Mouse (Mus musculus): ENCODE results near the gene Gabarap.
A peak's percentile ranks its signal among the peaks of the same experiment; 100 is the strongest.
"Not testable (repeated sequence)": the region's sequence is repeated elsewhere in the genome, so short reads cannot be mapped to it uniquely, and the experiment has no call there.

Gene Gabarap

DNA sequence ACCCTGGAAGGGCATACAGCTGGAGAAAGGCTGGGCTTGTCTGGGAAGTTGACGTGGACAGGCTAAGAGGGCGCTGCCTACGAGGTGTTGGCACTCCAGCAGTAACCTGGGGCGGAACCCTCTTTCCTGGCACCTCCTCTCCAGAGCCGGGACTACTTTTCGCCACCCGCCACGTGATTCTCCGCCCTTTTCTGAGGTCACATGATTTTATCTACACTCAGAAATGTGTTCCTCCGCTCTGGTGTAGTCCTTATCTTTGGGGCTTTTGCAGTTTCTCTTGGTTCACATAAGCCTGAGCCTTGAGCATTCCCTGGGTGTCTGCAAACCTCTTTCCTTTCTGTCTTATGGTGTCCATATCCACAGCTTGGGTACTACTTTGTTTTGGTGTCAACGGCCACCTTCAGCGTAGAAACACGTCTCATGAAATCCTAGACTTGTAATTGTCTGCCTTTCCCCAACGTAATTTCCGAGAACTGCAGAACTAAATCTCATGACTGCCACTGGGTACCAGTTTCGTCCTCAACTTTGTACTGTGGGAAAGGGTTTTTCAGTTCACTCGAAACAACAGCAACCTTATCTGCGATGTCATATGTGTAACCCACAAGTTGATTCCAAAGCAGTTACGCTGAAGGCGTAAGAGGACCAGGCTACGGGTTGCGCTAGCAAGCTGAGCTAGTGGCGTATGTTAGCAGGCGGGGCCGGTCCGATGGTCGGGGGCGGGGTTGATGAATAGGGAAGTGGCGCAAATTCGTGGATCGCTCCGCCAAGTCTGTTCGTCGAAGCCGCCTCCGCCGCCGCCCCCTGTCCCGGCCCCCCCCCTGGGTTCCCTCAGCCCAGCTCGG, at the start of gene Gabarap:
Gene Gabarap (plus strand): TSS at position 294 of the 842 bp plus-strand sequence.
- peak; percentile 98 for DNase-seq

DNA sequence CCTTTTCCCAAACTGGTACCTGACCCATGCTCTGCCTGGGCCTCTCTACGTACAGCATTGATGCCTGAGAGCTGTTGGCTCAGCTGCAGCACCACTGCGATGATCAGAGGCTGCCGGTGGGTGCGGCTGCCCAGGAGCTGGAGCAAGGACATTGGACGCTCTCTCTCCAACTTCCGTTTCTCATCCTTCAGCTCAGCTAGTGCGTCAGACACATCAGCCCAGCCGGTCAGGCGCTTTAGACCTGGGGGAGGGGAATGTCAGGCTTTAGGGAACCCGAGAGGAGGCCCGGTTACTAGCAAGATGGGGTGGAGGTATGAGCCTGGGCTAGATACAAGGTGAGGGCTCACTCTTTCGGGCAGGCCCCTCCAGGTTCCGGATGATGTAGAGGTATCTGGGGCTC, 45.7 kb upstream of the Gabarap start:
- DNase-seq: no peak

DNA sequence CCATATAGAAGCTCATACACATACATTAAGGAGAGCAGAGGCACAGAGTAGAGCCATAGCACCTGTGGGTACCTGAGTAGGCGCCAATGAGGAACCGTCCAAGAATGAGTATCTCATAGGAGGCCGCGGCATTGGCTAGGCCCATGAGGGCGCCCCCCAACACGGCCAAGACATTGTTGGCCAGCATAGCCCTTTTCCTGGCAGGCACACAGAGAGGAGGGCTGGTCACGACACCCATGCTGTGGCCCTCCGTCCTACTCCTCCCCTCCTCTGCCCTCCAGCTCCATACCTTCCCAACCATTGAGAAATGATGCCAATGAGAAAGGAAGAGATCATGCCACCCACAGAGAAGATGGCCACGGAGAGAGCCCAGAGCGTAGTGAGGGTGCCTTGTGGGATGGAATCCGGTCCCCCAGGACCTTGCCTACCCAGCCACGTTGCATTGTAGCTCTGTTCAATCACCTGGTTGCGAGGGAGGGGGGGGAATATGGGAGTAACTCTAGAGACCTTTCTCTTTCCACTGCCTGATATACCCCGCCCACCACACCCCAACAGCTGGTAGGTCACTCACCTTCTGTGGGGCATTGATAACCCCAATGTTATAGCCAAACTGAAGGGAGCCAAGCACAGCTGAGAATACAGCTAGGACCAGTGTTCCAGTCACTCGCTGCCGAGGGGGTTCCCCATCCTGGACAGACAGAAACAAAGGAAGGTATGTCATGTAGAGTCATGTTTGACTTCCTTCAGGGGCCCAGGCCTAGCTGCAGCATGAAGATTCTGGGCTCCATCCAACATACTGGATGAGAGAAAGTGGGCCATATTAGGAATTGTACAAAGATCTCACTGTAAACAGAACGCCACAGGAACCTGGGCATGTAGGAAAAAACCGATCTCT, 44.7 kb upstream of the Gabarap start:
- DNase-seq: no peak

DNA sequence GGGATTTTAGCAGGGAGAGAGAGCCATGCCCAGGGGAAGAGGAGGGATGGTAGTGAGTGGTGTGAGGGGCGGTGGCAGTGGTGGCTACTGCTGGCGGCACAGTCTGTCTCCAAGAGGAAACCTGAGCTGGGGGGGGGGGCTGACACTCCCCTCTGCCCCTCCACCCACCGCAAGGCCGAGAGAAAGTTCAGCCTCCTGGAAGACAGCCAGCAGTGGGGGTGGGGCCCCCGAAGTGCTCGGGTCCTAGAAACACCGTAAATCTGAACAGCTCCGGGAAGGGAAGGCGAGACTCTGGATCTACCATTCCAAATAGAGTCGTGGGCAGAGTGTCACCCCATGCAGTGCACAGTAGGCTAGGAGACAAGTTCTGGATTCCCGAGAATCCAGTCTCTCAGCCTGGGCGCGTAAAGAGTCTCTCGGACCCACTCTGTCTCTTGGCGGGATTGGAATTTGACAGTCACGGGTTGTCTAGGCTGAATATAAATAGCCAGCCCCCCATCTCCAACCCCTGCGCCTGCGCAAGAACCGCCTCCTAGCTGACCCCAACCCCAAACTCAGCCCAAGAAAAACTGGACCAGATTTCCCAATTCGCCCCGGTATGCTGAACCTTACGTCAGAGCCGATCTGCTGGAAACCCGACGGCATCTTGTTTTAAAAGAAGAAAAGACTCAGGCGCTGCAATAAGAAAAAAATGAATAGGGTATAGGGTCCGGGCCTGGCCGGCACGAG, 43.4 kb upstream of the Gabarap start:
- no peak for DNase-seq

DNA sequence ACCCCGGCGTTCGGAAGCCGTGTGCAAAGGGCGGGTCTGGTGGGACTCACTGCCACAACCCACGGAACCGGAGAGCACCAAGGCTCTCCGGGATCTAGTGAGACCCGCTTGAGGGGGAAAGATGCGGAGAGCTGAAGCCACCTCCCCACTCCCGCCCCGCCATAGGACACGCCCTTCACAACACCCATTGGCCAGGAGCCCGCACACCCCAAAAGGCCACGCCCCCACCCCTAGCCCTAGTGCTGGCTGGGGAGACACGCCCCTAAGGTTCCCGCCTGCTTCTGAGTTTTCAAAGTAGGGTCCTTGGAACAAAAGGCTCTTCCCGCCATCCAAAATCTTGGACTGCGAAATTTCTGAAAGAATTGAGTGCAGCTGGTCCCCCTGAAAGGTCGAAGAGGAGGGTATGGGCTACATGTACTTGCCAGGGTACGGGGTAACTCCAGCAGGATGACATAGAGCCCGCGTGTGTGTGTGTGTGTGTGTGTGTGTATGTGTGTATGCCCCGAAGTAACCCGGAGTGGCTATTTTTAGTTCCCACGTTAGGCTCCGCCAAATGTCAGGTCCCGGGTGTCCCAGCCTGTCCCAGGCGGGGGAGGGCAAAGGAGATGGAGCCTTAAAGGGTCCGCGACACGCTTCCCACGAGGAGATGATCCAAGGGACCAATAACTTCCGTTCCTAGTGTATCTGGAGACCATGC, 42.7 kb upstream of the Gabarap start, which contains the start of gene Slc2a4:
Gene Slc2a4 (minus strand): TSS at position 123 of the 697 bp plus-strand sequence.
- peak; percentile 96 for DNase-seq

DNA sequence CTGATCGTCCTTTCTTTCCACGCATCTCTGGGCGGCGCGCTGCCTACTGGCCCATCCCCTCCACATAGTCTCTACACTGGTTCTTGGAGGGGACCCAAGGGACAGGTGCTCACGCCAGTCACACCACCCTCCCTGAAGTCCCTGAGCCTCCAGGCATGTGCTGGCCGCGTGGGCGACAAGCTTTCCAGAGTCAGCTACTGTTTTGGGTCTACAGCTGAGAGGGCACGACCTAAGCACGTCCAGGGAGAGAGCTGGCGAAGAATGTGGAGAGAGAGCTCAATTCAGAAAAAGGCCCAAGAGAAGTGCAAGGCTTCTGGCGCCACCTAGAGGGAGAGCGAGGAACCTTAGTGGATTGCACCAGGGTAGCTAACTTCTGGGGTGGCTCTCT, 42.2 kb upstream of the Gabarap start:
- peak; percentile 93 for DNase-seq

DNA sequence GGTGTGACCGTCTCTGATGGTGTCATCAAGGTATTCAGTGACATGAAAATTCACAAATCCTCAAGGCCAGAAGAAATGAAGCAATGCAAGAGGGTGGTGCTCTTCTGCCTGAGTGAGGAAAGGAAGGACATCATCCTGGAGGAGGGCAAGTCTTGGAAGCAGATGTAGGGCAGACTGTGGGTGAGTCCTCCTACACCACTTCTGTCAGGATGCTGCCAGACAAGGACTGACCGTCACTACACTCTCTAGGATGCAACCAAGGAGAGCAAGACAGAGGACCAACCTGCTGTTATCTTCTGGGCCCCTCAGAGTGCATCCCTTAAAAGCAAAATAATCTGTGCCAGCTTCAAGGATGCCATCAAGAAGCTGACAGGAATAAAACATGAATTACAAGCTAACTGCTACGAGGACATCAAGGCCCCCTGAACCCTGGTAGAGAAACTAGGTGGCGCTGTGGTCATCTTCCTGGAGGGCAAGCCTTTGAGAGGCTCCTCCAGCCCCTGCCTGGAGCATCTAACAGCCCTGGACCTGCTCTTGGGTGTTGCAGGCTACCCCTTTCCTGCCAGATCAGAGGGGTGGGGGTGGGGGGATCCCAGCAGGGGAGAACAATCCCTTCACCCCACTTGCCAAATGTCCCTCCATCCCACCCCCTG, 40.0 kb upstream of the Gabarap start:
- DNase-seq: peak; percentile 38

DNA sequence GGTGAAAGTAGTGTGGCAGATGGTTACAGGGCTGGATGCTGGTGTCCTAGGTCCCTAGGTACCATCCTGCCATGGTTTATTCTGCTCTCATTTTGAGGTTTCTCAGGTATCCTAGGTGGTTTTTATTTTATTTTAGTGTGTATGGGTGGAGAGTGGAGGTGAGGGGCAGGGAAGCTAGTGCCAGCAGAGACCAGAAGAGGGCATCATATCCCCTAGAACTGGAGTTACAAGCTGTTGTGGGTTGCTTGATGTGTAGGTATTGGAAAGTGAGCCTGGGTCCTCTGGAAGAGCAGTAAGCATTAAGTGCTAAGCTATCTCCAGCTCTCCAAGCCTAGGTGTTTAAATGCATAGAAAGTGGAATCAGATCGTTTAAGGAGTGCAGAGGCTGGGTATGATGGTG, 38.7 kb upstream of the Gabarap start:
- DNase-seq: peak; percentile 4

DNA sequence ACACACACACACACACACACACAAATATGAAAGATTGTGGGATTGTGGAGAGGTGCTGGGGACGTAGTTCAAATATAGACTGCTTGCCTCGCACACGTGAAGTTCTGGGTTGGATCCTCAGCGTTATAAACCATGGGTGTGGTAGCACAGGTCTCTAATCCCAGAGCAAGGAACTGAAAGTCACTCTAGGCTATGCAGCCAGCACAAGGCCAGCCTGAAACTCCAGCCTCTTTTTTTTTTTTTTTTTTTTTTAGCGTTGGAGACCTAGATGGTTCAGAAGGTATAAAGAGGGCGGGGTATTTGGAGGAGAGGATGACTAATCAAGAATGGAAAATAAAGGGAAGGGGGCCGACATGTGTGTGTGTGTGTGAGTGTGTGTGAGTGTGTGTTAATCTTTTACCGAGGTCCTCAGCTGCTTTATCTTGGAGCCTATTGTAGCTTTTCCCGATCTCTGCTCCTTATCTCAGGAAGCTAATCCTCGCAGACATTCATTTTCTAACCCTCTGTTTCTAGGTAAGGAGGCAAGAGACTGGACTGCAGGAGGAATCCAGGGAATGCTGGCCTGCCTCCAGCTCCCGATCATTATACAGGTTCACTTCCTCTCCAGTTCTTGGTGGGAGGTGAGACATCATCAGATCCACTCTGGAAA, 37.6 kb upstream of the Gabarap start:
- DNase-seq: no peak

DNA sequence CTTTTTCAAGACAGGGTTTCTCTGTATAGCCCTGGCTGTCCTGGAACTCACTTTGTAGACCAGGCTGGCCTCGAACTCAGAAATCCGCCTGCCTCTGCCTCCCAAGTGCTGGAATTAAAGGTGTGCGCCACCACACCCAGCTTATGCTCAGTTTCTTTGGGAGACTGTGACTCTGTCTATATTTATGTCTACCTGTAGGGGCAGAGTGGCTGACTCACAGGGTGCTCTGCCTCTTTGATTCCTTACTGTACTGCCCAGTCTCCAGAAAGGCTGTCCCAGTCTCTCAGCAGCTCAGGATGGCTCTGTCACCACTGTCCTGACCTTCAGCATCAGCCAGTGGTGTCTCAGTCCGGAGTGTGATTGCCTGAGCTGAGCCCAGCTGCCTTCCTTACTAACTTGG, 35.3 kb upstream of the Gabarap start:
- not testable (repeated sequence) for DNase-seq

DNA sequence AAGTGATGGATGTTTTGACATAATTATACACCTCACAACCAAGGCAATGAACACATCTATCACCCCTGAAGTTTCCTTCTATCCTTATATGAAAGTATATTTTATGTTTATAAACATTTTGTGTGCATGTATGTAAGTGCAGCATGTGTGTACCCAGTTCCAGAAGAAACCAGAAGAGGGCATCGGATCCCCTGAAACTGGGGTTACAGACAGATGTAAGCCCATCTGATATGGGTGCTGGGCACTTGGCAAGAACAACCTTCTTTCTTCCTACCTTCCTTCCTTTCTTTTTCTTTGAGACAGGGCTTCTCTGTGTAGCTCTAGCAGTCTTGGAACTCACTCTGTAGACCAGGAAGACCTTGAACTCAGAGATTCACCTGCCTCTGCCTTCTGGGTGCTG, 34.7 kb upstream of the Gabarap start:
- DNase-seq: no peak

DNA sequence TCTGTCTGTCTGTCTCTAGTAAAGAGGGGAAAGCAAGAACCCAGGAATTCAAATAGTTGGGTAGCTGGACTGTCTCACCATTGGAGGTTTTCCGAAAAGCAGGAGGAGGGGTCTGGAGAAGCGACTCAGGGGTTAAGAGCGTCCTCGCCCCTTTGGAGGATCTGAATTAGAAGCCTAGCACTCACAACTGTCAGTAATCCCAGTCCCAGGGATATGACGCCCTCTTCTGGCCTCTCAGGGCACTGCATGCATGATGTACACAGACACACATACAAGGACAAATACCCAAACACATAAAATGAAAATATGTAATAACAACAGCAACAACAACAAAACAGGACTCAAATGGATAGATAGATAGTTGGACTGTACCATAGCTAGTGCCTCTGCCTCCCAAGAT, 30.3 kb upstream of the Gabarap start:
- DNase-seq: peak; percentile 44

DNA sequence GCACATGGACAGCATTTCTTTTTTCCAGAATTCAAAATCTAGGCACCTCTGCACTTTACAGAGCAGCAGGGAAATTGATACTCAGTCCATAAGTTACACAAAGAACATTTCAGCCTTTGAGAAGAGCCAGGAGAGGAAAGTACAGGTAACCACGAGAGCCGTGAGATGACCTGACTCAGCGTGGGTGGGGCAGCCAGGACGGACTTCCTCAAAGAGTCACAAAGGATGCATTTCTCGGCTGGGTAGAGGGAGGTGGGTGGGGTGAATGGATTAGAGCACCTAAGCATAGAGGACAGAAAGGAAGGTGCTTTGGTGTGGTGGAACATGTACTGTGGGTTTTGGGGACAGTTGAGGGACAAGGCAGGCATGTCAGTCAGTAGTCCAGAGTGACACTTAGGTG, 29.1 kb upstream of the Gabarap start:
- DNase-seq: no peak

DNA sequence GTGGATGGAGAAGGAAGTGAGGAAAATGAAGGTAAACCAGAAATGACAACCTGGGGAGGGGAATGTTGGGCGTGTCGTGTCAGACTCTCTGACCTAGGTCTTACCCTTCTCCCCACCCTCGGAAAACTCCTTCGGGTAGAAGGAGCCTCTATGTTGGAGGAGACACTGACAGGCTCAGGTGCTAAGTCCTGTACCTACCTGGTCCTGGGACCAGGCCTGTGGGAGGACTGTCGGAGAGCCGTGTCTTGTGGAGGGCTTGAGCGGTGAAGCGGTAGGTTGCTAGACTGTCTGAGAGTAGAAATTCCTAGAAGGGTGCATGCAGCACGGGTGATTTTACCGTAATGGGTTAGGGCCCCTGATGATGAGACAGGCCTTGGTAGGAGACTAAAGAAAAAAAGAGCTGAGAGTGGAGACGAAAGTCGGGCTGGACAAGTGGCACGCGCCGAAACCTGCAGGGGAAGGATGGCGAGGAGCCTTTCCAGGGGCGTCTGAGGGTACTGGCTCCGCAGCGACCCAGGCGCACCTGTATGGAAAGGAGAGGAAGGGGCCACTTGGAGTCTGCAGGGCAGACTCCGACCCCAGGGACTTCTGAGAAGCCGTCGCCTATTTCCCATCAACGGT, 26.2 kb upstream of the Gabarap start, which contains the start of gene Cldn7:
Gene Cldn7 (plus strand): TSS at position 130 of the 621 bp plus-strand sequence.
- DNase-seq: no peak

DNA sequence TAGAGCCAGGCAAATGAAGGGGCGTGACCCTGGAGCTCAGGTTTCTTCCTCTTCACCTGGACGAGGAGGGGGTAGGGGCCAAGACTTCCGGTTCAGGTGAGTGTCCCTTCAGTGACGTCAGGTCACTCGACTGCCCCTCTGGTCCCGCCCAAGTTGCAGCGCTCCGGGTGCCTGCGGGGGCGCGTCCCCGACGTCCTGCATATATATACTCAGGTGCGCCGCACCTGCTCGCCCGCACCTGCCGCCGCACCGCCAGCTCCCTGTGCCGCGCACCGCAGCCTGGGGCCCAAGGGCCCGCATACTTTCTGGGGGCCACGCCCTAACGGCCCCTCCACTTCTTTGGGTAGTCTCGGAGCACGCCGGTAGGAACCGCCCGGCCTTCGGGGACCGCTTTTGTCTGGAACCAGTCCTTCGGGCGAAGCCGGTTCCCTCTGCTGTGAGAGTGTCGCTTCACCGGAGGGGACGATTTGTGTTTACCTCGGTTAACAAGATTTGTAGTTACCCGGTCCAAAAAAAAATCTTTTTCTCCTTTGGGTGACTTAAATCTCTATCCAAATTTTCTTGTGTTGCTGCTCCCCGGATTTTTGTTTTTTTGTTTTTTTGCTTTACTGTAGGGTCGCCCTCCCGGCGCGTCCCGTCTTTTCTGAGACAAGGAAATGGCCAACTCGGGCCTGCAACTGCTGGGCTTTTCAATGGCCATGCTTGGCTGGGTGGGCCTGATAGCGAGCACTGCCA, 25.5 kb upstream of the Gabarap start:
- peak; percentile 6 for DNase-seq

DNA sequence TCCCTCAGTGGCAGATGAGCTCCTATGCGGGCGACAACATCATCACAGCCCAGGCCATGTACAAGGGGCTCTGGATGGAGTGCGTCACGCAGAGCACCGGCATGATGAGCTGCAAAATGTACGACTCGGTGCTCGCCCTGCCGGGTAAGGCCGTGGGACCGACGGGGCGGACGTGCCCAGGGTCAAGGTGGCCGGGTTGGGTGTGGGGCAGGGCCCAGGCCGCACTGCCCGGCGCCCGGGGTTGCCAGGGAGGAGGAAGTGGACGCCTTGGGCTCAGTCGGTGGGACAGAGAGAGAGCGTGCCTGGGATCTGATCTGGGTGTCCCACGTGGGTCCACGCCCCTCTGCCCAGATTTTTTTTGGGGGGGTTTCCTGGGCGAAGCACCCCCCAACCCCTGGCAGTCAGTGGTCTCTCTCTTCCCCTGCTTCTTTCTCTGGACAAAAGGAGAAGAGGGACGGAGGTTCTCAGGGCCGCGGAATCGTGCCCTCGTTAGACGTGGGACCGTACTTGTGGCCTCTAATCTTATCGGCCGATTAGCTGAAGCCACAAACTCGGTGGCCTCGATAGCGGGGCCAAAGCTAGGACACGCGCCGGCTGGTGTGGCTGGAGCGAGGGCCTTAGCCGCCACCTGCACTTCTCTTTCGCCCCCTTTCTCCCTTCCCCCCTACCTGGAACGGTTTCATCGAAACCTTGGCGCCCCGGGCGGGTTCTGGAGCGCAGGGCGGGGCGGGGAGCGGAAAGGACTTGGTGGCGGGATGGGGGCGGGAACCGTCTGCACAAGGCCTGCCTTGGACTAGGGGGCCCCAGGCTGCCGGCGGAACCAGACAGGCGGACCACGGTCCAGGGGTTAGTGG, 24.7 kb upstream of the Gabarap start:
- peak; percentile 51 for DNase-seq

DNA sequence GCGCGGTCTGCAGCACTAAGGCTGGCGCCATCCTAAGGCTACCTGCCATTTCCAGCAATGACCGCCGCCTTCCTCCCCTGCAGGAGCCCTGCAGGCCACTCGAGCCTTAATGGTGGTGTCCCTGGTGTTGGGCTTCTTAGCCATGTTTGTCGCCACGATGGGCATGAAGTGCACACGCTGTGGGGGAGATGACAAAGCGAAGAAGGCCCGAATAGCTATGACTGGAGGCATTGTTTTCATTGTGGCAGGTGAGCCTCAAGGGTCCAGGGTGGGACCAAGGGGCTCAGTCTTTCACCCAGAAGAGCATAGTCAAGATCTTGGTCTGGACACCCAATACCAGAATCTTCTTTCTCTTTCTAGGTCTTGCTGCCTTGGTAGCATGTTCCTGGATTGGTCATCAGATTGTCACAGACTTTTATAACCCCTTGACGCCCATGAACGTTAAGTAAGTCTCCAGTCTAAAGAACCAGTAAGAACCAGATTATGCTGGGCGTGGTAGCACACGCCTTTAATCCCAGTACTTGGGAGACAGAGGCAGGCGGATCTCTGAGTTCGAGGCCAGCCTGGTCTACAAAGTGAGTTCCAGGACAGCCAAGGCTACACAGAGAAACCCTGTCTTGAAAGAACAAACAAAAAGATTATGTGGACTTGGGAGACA, 24.0 kb upstream of the Gabarap start:
- DNase-seq: no peak

DNA sequence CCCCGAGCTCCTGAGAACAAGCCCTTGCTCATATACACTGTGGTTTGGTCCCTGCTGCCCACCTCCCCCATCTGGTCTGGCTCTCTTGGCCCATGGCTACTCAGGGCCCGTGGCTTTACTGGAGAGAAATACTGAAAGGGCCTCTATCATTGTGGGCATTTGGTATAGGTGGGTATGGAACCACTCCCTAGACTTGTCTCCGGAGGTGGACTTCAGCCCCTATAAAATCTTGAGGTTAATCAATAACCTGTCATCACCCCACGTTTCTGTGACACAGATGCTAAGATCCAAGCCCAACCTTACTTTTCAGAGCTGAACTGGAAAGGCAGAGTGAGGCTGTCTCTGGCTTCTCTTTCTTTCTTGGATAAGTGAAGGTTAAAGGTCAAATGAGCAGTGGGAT, 22.1 kb upstream of the Gabarap start:
- no peak for DNase-seq

DNA sequence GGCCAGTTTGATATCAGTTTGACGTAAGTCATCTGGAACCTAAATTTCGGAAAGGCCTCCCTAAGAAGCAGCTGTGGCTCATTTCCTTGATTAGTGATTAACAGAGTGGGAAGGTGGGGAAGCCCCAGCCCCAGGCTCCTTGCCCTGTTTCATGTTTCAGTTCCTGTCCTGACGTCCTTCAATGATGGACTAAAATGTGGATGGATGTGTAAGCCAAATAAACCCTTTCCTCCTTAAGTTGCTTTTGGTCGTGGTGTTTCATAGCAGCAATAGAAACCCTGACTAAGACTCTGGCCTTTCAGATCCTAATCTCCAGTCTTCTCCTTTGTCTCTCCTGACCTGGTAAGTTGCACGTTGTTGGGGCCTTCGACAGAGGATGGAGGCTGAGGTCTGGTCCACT, 20.7 kb upstream of the Gabarap start:
- DNase-seq: no peak

Data from retina, postnatal 1 day (tissue).